Mouse (Mus musculus) midbrain, embryonic 12.5 days (tissue): ENCODE measurements around the gene Drc7. TPM values are rescaled to one million over a fixed set of nuclear protein-coding genes. Genes with fewer than 3 reads are reported as not detected.
"Not testable (repeated sequence)": the region's sequence is repeated elsewhere in the genome, so short reads cannot be mapped to it uniquely, and the experiment has no call there.

Experiments used
- ATAC-seq: fragments of 200-750 bp; cut with Nextera tagmentation; 2 replicates; pipeline ENCODE4 v1.8.0; 2017; ENCODE audit warnings: low read depth, moderate TSS enrichment, moderate library complexity; ENCODE audit not compliant: low FRiP score
- H3K27ac ChIP-seq: fragments of 300-500 bp; sonication (generic); replicated peaks from 2 replicates; pipeline ENCODE4 v1.5.1; 2016; ENCODE audit warnings: mild to moderate bottlenecking
- H3K27me3 ChIP-seq: fragments of 300-500 bp; sonication (generic); 2 replicates; pipeline ENCODE4 v1.6.1; 2016; ENCODE audit warnings: mild to moderate bottlenecking
- H3K36me3 ChIP-seq: fragments of 300-500 bp; sonication (generic); 2 replicates; pipeline ENCODE4 v1.6.1; 2016
- H3K4me1 ChIP-seq: fragments of 300-500 bp; sonication (generic); 2 replicates; pipeline ENCODE4 v1.6.1; 2016
- H3K4me2 ChIP-seq: fragments of 300-500 bp; sonication (generic); replicated peaks from 2 replicates; pipeline ENCODE4 v1.6.1; 2016; ENCODE audit warnings: mild to moderate bottlenecking, moderate library complexity
- H3K4me3 ChIP-seq: fragments of 300-500 bp; sonication (generic); 2 replicates; pipeline ENCODE4 v1.5.1; 2016; ENCODE audit warnings: mild to moderate bottlenecking
- H3K9ac ChIP-seq: fragments of 300-500 bp; sonication (generic); replicated peaks from 2 replicates; pipeline ENCODE4 v1.6.1; 2016; ENCODE audit warnings: mild to moderate bottlenecking, moderate library complexity
- H3K9me3 ChIP-seq: fragments of 300-500 bp; sonication (generic); 2 replicates; pipeline ENCODE4 v1.6.1; 2016; ENCODE audit warnings: mild to moderate bottlenecking
- WGBS: fragments of 180-500 bp; shearing (Covaris S2); methylation state at CpG from one replicate; pipeline ENCODE4 v1.1.7; 2016; 5-methylcytosine and 5-hydroxymethylcytosine counted together
- polyA plus RNA-seq: library from polyadenylated mRNA; unstranded; fragments of >200 nt; fragmentation: Nextera tagmentation; extraction: Ambion mirVana; gene quantifications from 2 replicates; pipeline ENCODE4 v1.2.1, GENCODE M21; 2016

Drc7 gene
- 0.21 TPM in 1 of 2 replicates, not detected in the other for polyA plus RNA-seq

DNA sequence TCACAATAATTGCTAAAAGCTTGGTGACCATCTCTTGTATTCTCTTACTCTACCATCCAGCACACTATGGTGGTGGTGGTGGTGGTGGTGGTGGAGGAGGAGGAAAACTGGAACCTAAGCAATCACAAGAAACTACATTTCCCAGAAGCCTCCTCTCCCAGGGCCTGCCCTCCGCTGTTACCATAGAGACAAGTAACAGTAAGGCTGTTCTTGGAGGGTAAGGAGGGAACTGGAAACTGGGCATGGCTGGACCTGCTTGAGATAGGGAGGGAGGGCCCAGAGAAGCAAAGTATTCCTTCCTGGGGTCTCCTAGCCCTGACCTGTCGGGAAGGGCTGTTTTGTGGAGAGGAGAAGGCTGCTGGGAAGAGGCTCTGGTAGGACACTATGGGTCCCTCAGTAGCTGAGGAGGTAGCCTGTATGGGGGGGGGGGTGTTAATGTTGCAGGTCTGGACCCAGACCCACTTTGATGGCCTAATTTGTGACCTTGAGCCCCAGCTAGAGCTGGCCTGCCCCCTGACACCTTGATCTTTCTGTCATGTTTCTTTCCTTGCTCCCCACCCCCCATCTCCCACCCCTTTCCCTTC, at the start of gene Drc7:
Gene Drc7 (plus strand): TSS at position 177 of the 584 bp plus-strand sequence.
- H3K4me3 ChIP-seq, result no peak within 1 kb of the TSS
- no peak within 1 kb of the TSS for H3K4me2 ChIP-seq
- no peak within 1 kb of the TSS for H3K9ac ChIP-seq
- ATAC-seq, result peak; percentile 83
- no peaks in the 10 kb centered on the region for H3K9me3 ChIP-seq
- 7% methylated on average over 2 of the region's 2 CpGs for WGBS
- H3K36me3 ChIP-seq, result no peaks in the 10 kb centered on the region
- 0 out of 2 replicates have a peak, but pooled peaks cover 2% of the 10 kb centered on the region for H3K4me1 ChIP-seq
- H3K27ac ChIP-seq, result no peak within 1 kb of the TSS
- no peaks in the 10 kb centered on the region for H3K27me3 ChIP-seq

GRCm38 (mm10) chr8:95012442-95012919, 42.4 kb upstream of the Drc7 start:
- no peak overlapping the region for H3K9ac ChIP-seq
- ATAC-seq, result no peak
- H3K27me3 ChIP-seq, result no peaks in the 10 kb centered on the region
- no peaks in the 10 kb centered on the region for H3K4me1 ChIP-seq
- H3K9me3 ChIP-seq, result no peaks in the 10 kb centered on the region
- H3K4me2 ChIP-seq, result no peak overlapping the region
- H3K36me3 ChIP-seq, result peaks cover 82% of the 10 kb centered on the region
- 86% methylated on average over 15 of the region's 15 CpGs for WGBS
- no peak overlapping the region for H3K27ac ChIP-seq
- no peak overlapping the region for H3K4me3 ChIP-seq

GRCm38 (mm10) chr8:95015866-95016265, 39.0 kb upstream of the Drc7 start:
- 84% methylated on average over 4 of the region's 4 CpGs for WGBS
- no peaks in the 10 kb centered on the region for H3K4me1 ChIP-seq
- no peaks in the 10 kb centered on the region for H3K9me3 ChIP-seq
- no peak overlapping the region for H3K4me3 ChIP-seq
- H3K9ac ChIP-seq, result no peak overlapping the region
- H3K4me2 ChIP-seq, result no peak overlapping the region
- ATAC-seq, result no peak
- H3K36me3 ChIP-seq, result peaks cover 48% of the 10 kb centered on the region
- peak overlapping the region; percentile 54; the same call in 1 of the 2 replicates for H3K27ac ChIP-seq
- H3K27me3 ChIP-seq, result no peaks in the 10 kb centered on the region

GRCm38 (mm10) chr8:95016684-95017083, 38.2 kb upstream of the Drc7 start:
- Histone ChIP-seq H3K36me3 (peaks cover 40% of the 10 kb centered on the region), H3K9me3 (no peaks in the 10 kb centered on the region), H3K27me3 (no peaks in the 10 kb centered on the region), H3K4me3 (no peak overlapping the region), H3K27ac (peak overlapping the region; percentile 54), H3K4me2 (no peak overlapping the region), H3K4me1 (no peaks in the 10 kb centered on the region), H3K9ac (0 out of 2 replicates have a peak overlapping the region, but pooled peaks have one; percentile 4)
- no peak for ATAC-seq
- WGBS, result 65% methylated on average over 4 of the region's 4 CpGs

DNA sequence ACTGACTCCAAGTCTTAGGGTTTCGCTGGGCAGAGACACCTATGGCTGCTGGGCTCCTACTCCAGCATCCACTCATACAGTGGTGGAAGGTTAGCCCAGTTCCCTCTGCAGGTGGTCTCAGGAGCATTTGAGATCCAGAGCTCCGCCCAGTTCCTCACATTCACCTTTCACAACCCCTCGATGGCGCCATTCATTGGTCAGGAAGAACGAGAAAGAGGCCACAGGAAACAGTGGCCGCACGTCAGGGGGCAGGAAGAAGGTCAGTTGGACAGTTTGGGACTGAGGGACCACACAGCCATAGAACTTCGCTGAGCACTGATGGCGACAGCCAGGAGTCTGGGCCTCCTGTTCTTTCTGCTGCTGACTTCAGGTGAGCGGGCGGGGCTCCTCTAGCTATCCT, 37.5 kb upstream of the Drc7 start, which contains the start of gene Adgrg3:
Gene Adgrg3 (plus strand): TSS at position 242 of the 400 bp plus-strand sequence.
- H3K27ac ChIP-seq, result peak within 1 kb of the TSS; percentile 54
- no peak within 1 kb of the TSS for H3K4me3 ChIP-seq
- 0 out of 2 replicates have a peak within 1 kb of the TSS, but pooled peaks have one; percentile 4 for H3K9ac ChIP-seq
- H3K4me1 ChIP-seq, result no peaks in the 10 kb centered on the region
- H3K27me3 ChIP-seq, result no peaks in the 10 kb centered on the region
- 81% methylated on average over 11 of the region's 11 CpGs for WGBS
- H3K9me3 ChIP-seq, result no peaks in the 10 kb centered on the region
- ATAC-seq, result no peak
- H3K36me3 ChIP-seq, result peaks cover 32% of the 10 kb centered on the region
- no peak within 1 kb of the TSS for H3K4me2 ChIP-seq

DNA sequence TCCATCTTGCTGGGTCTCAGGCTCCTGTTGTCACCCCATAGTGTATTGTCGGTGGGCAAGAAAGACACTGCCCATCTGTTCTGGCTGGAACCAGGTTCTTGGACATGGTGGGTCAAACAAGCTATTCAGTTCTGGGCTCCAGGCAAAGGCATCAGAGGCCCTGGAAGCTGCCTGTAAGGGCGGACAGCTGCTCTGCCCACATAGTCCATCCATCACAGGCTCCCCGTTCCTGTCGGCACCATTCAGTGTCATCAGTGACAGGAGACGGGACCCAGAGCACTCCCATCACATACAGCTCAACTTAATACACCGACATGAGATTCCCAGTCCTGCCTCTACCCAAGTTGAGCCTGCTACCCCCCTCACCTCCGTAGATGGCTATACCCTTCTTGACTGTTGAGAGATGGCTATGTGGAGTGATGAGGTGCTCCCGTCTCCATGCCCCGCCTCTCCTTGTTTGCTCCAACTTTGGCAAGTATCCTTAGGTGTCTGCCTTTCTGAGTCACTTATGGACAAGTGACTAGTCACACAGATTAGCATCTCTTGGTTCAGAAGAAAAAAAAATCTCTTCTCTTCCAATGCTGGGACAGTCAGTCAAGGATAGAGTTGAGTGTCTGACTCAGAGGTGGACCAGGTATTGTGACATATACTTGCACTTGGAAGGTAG, 36.8 kb upstream of the Drc7 start:
- Histone ChIP-seq H3K9ac (no peak overlapping the region), H3K4me1 (peaks cover 1% of the 10 kb centered on the region; the same call in 1 of the 2 replicates), H3K4me3 (no peak overlapping the region), H3K4me2 (no peak overlapping the region), H3K27ac (no peak overlapping the region), H3K9me3 (no peaks in the 10 kb centered on the region), H3K36me3 (peaks cover 26% of the 10 kb centered on the region), H3K27me3 (no peaks in the 10 kb centered on the region)
- 90% methylated on average over 9 of the region's 9 CpGs for WGBS
- ATAC-seq, result no peak

DNA sequence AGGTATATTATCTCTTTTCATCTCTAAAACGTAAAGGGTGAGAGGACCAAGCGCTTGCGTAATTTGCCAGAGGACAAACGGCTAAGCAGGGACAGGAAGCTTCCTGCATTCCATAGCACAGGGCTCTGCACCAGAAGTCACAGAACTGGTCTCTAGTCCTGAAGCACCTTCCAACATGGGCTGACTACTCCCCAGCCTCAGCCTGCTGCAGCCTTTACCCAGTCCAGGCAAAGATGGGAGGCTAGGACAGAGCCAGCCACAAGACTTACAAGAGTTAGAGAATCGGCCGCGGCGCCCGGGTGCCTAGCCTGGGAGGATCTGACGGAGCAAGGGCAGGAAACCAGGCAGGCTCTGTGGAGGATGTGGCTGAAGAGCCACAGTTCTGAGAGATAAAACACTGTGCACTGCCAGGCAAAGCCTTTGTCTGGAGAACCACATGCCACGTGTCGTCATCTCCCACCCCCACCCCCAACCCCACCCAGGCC, 34.6 kb upstream of the Drc7 start:
- Histone ChIP-seq H3K9me3 (no peaks in the 10 kb centered on the region), H3K4me1 (peaks cover 3% of the 10 kb centered on the region; the same call in 1 of the 2 replicates), H3K36me3 (peaks cover 3% of the 10 kb centered on the region), H3K4me2 (no peak overlapping the region), H3K27me3 (no peaks in the 10 kb centered on the region), H3K27ac (no peak overlapping the region), H3K9ac (no peak overlapping the region), H3K4me3 (no peak overlapping the region)
- 75% methylated on average over 12 of the region's 12 CpGs for WGBS
- ATAC-seq, result no peak

DNA sequence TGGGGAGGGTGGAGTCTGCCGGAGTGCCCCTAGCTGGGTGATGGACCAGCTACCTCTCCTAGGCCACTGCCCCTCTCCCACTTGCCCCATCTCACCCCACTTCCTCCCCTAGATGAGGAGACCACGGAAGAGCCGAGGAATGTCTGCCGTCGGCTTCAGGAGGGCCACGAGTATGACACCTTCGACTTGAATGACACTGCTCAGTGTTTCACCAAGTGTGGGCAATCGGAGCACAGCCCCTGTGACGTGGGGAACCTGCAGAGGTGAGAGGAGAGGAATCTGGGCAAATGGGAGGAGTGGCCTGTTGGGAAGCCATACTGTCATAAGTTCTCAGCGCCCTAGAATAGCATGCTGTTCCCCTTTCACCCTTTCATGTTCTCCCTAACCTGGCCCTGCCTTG, 34.1 kb upstream of the Drc7 start:
- Histone ChIP-seq H3K4me3 (no peak overlapping the region), H3K9ac (no peak overlapping the region), H3K4me1 (peaks cover 3% of the 10 kb centered on the region; the same call in 1 of the 2 replicates), H3K4me2 (no peak overlapping the region), H3K27ac (no peak overlapping the region), H3K27me3 (no peaks in the 10 kb centered on the region), H3K36me3 (no peaks in the 10 kb centered on the region), H3K9me3 (no peaks in the 10 kb centered on the region)
- WGBS, result 79% methylated on average over 10 of the region's 10 CpGs
- no peak for ATAC-seq

DNA sequence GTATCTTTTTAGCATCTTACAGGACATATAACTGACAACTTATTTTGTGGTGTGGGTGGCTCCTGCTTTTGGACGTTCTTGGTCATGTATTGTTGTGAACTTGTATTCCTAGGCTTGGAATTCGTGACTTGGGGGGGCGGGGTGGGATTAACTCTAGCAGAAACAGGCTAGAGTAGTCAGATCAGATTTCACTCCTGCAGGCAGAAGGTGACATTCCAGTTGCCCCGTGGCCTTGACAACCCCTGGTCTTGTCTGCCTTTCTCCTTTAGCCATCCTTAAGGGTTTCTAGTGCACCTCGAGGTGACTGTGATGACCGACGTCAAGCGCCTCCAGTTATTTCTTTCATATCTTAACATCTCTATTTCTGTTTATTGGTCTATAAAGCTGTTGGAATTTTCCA, 31.7 kb upstream of the Drc7 start:
- Histone ChIP-seq H3K4me2 (no peak overlapping the region), H3K9me3 (no peaks in the 10 kb centered on the region), H3K4me3 (no peak overlapping the region), H3K27me3 (no peaks in the 10 kb centered on the region), H3K36me3 (no peaks in the 10 kb centered on the region), H3K4me1 (peaks cover 3% of the 10 kb centered on the region; the same call in 1 of the 2 replicates), H3K27ac (no peak overlapping the region), H3K9ac (no peak overlapping the region)
- WGBS, result 11% methylated on average over 8 of the region's 8 CpGs
- no peak for ATAC-seq

GRCm38 (mm10) chr8:95024387-95024786, 30.5 kb upstream of the Drc7 start:
- H3K9ac ChIP-seq, result no peak overlapping the region
- H3K4me3 ChIP-seq, result no peak overlapping the region
- WGBS, result 82% methylated on average over 4 of the region's 4 CpGs

DNA sequence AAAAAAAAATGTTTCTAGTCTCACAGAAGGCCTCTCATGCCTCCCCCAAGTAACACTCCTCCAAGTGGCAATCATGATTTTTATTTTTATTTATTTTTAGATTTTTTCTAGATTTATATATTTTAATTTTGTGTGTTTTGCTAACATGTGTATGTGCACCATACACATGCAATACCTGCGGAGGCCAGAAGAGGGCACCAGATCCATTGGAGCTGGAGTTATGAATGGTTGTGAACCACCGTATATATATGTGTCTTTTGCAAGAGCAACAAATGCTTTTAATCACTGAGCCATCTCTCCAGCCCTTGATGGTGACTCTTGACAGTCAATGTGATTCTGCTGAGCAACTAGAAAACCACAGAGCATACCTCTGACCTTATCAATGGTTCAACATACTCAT, 29.5 kb upstream of the Drc7 start:
- Histone ChIP-seq H3K9ac (no peak overlapping the region), H3K4me1 (peaks cover 3% of the 10 kb centered on the region; the same call in 1 of the 2 replicates), H3K9me3 (no peaks in the 10 kb centered on the region), H3K4me3 (no peak overlapping the region), H3K27me3 (no peaks in the 10 kb centered on the region), H3K4me2 (no peak overlapping the region), H3K27ac (no peak overlapping the region), H3K36me3 (no peaks in the 10 kb centered on the region)
- ATAC-seq, result no peak
- 68% methylated on average over 2 of the region's 2 CpGs for WGBS

More at GRCm38 (mm10) chr8:95024387-95024786, 30.5 kb upstream of the Drc7 start:
- no peaks in the 10 kb centered on the region for H3K36me3 ChIP-seq
- H3K9me3 ChIP-seq, result no peaks in the 10 kb centered on the region
- H3K4me1 ChIP-seq, result peaks cover 3% of the 10 kb centered on the region; the same call in 1 of the 2 replicates
- no peaks in the 10 kb centered on the region for H3K27me3 ChIP-seq
- H3K4me2 ChIP-seq, result no peak overlapping the region
- H3K27ac ChIP-seq, result no peak overlapping the region
- ATAC-seq, result no peak

DNA sequence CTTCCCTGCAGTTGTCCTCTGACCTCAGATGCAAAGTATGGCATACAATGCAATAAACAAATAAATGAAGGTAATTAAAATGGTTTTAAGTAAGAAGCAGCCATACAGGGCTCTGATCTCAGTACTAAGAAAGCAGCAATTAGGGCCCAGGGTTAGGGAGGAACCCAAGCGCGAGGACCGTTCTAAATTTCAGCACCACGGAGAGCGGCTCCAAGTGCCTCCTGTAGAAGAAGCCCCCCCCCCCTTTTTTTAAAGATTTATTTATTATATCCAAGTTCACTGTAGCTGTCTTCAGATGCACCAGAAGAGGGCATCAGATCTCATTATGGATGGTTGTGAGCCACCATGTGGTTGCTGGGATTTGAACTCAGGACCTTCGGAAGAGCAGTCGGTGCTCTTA, 26.5 kb upstream of the Drc7 start:
- 59% methylated on average over 7 of the region's 7 CpGs for WGBS
- not testable (repeated sequence) for H3K27me3 ChIP-seq, H3K4me1 ChIP-seq, H3K4me3 ChIP-seq, ATAC-seq, H3K4me2 ChIP-seq, H3K27ac ChIP-seq, H3K9ac ChIP-seq, H3K9me3 ChIP-seq, H3K36me3 ChIP-seq
